Mouse (Mus musculus) limb, embryonic 11.5 days (tissue): Measurements from ENCODE around the gene Zmym3. TPM values are rescaled to one million over a fixed set of nuclear protein-coding genes. Genes with fewer than 3 reads are reported as not detected.

ENCODE experiments used
- ATAC-seq: fragments of 200-750 bp; cut with Nextera tagmentation; 2 replicates; pipeline ENCODE4 v1.8.0; 2017; ENCODE audit warnings: low read depth; ENCODE audit not compliant: insufficient number of reproducible peaks, low FRiP score, low TSS enrichment
- DNase-seq: peaks from one replicate; pipeline ENCODE4 v3.0.0-alpha.2; 2015; ENCODE audit warnings: low spot score
- H3K27ac ChIP-seq: fragments of 300-500 bp; sonication (generic); replicated peaks from 2 replicates; pipeline ENCODE4 v1.5.1; 2014; ENCODE audit warnings: low read depth, mild to moderate bottlenecking, low read length
- H3K27me3 ChIP-seq: fragments of 300-500 bp; sonication (generic); 2 replicates; pipeline ENCODE4 v1.6.1; 2014; ENCODE audit warnings: mild to moderate bottlenecking, low read length, mixed read lengths; ENCODE audit not compliant: control insufficient read depth, insufficient read depth
- H3K36me3 ChIP-seq: fragments of 300-500 bp; sonication (generic); 2 replicates; pipeline ENCODE4 v1.6.1; 2014; ENCODE audit warnings: mild to moderate bottlenecking, low read length, moderate library complexity, mixed read lengths; ENCODE audit not compliant: control insufficient read depth, insufficient read depth
- H3K4me1 ChIP-seq: fragments of 300-500 bp; sonication (generic); 2 replicates; pipeline ENCODE4 v1.6.1; 2014; ENCODE audit warnings: low read length, mixed read lengths; ENCODE audit not compliant: control insufficient read depth, insufficient read depth
- H3K4me2 ChIP-seq: fragments of 300-500 bp; sonication (generic); 2 replicates; pipeline ENCODE4 v1.6.1; 2014; ENCODE audit warnings: low read depth, mild to moderate bottlenecking, moderate library complexity; ENCODE audit not compliant: severe bottlenecking
- H3K4me3 ChIP-seq: fragments of 300-500 bp; sonication (generic); 2 replicates; pipeline ENCODE4 v1.5.1; 2014; ENCODE audit warnings: low read depth, low read length
- H3K9ac ChIP-seq: fragments of 300-500 bp; sonication (generic); 2 replicates; pipeline ENCODE4 v1.6.1; 2014; ENCODE audit warnings: mild to moderate bottlenecking, low read length
- H3K9me3 ChIP-seq: fragments of 300-500 bp; sonication (generic); 2 replicates; pipeline ENCODE4 v1.6.1; 2016; ENCODE audit warnings: low read length; ENCODE audit not compliant: control insufficient read depth
- WGBS: fragments of 180-500 bp; shearing (Covaris S2); extraction: QIAGEN DNeasy Blood & Tissue Kit; methylation state at CpG from one replicate; pipeline ENCODE4 v1.1.7; 2014; 5-methylcytosine and 5-hydroxymethylcytosine counted together
- polyA plus RNA-seq: library from polyadenylated mRNA; unstranded; fragments of >200 nt; fragmentation: Nextera tagmentation; extraction: Ambion mirVana; gene quantifications from 2 replicates; pipeline ENCODE4 v1.2.1, GENCODE M21; 2014

Gene Zmym3
- polyA plus RNA-seq, 1 experiment from 2014 or later = 27.4 TPM

DNA sequence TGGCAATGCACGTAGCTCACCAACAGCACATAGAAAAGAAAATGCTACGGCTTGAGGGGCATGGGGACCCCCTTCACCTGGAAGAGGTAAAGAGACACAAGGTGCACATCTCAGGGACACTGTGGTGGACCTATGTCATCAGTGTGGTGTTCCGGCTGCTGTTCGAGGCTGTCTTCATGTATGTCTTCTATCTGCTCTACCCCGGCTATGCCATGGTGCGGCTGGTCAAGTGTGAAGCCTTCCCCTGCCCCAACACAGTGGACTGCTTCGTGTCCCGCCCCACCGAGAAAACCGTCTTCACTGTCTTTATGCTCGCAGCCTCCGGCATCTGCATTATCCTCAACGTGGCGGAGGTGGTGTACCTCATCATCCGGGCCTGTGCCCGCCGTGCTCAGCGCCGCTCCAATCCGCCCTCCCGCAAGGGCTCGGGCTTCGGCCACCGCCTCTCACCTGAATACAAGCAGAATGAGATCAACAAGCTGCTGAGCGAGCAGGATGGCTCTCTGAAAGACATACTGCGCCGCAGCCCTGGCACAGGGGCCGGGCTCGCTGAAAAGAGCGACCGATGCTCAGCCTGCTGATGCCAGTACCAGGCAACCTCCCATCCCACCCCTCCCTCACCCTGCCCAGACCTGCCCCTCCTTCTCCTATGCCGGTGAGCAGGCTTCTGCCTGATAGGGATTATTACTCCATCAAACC, 36.1 kb downstream of the Zmym3 start:
- ATAC-seq (no peak), DNase-seq (peak; percentile 21)
- H3K4me3 ChIP-seq = 0 out of 2 replicates have a peak overlapping the region, but pooled peaks have one; percentile 5
- no peak overlapping the region for H3K27ac ChIP-seq
- no peaks in the 10 kb centered on the region for H3K36me3 ChIP-seq
- peak overlapping the region; percentile 22; the same call in 1 of the 2 replicates for H3K4me2 ChIP-seq
- H3K9me3 ChIP-seq = no peaks in the 10 kb centered on the region
- no peak overlapping the region for H3K9ac ChIP-seq
- H3K27me3 ChIP-seq = peaks cover 44% of the 10 kb centered on the region
- WGBS = 24% methylated on average over 32 of the region's 32 CpGs
- no peaks in the 10 kb centered on the region for H3K4me1 ChIP-seq

DNA sequence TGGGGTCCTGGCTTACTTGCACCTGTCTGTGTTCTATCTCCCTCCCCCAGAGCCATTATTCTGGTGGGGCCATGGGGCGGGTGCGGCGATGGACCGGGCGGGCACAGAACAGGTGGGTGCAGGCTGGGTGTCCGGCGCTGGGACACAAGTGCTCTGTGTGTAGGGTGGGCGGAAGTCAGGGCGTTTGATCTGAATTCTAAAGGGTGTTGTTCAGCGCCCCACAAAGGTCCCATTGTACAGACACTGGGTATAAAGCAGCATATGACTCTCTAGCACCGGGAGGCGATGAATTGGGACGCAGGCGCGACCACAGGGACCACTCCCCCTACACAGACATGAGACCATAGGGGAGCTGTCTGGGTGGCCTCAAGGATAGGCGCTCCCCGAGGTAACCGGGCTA, 37.2 kb downstream of the Zmym3 start:
- WGBS = 26% methylated on average over 18 of the region's 18 CpGs
- Histone ChIP-seq H3K4me2 (no peak overlapping the region), H3K4me3 (no peak overlapping the region), H3K4me1 (no peaks in the 10 kb centered on the region), H3K27me3 (peaks cover 44% of the 10 kb centered on the region), H3K27ac (no peak overlapping the region), H3K36me3 (no peaks in the 10 kb centered on the region), H3K9ac (no peak overlapping the region), H3K9me3 (no peaks in the 10 kb centered on the region)
- ATAC-seq (no peak), DNase-seq (no peak)

DNA sequence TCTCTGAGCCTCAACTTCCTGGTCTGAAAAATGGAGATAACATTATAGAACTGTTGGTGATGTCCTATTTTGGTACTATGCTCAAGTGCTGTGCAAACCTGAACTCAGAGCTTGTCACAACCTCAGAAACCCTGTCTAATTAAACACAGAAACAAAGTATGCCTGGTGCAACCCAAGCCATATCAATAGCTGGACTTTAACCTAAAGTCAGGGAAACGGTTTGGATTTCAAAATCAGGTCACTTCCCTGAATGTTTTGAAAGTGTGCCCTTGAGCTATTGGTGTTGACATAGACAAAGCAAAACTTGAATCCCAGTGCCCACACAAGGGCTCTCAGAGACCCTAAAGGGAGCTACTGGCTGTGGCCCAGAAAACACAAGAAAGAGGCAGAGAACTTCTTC, 40.9 kb downstream of the Zmym3 start:
- Histone ChIP-seq H3K27ac (no peak overlapping the region), H3K9me3 (no peaks in the 10 kb centered on the region), H3K4me3 (no peak overlapping the region), H3K27me3 (peaks cover 36% of the 10 kb centered on the region), H3K4me2 (no peak overlapping the region), H3K9ac (no peak overlapping the region), H3K4me1 (no peaks in the 10 kb centered on the region), H3K36me3 (no peaks in the 10 kb centered on the region)
- WGBS = 64% methylated on average over 1 of the region's 1 CpGs
- DNase-seq (no peak), ATAC-seq (no peak)

DNA sequence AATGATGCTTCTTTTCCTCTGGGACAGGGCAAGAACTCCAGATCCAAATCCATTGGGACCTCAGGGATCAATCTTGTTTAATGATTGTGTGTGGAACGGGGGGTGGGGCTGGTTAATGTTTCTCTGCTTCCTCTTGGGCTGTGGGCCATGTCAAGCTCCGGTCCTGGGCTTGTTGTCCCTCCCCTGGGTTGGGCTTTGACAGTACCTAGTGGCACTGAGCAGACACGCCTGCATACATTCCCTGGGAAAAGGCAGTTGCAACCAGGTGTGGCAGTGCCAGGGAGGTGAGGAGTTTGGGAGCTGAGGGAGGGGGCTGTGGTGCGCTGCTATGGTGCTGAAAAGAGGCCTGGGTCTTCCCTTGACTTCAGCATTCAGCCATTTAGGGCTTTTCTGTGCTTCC, 43.6 kb downstream of the Zmym3 start:
- WGBS = 73% methylated on average over 4 of the region's 4 CpGs
- Histone ChIP-seq H3K4me3 (no peak overlapping the region), H3K27me3 (peaks cover 10% of the 10 kb centered on the region), H3K9ac (no peak overlapping the region), H3K9me3 (no peaks in the 10 kb centered on the region), H3K27ac (no peak overlapping the region), H3K4me2 (no peak overlapping the region), H3K4me1 (no peaks in the 10 kb centered on the region), H3K36me3 (no peaks in the 10 kb centered on the region)
- ATAC-seq = no peak
- DNase-seq = no peak

DNA sequence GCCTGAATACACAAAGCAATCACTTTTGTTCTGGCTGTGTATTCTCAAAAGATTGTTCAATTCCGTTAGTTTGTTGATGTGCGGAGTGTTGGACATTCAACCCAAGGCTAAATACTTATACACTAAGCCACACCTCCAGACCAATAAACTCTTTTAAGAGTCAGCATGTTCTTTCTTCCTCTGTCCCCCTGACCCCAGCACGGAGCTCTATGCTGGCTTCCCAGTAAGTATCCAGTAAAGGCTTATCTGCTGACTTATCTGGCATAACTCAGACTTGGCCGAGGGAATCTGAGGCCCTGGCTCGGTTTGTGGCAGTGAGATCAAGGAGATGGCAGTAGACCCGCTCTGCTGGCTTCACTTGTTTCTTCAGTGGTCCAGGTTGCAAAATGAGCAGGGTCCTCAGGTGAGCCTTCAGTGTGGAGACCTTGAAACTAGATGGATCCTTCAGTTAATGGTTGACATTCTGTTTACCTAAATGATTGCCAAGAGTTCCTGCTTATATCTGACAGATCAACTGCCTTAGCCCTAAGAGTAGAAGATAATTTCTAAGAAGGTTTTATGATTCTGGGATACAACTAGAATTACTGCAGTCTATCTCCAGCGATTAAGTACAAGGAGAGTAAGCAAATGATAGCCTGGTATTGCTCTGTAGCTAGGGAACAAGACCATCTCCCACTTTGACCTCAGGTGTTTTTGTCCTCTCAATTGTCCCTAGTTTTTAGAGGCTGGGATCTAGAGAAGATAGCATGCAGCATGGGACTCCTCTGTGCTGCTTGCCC, 44.3 kb downstream of the Zmym3 start, which contains the start of gene Gjb1:
TSS of gene Gjb1 (plus strand) at position 189 of the 779 bp plus-strand sequence.
- ATAC-seq (no peak), DNase-seq (no peak)
- no peak within 1 kb of the TSS for H3K27ac ChIP-seq
- H3K4me1 ChIP-seq = no peaks in the 10 kb centered on the region
- no peaks in the 10 kb centered on the region for H3K9me3 ChIP-seq
- no peak within 1 kb of the TSS for H3K4me2 ChIP-seq
- peaks cover 5% of the 10 kb centered on the region; the same call in 1 of the 2 replicates for H3K27me3 ChIP-seq
- H3K4me3 ChIP-seq = no peak within 1 kb of the TSS
- no peak within 1 kb of the TSS for H3K9ac ChIP-seq
- 79% methylated on average over 7 of the region's 7 CpGs for WGBS
- H3K36me3 ChIP-seq = no peaks in the 10 kb centered on the region

DNA sequence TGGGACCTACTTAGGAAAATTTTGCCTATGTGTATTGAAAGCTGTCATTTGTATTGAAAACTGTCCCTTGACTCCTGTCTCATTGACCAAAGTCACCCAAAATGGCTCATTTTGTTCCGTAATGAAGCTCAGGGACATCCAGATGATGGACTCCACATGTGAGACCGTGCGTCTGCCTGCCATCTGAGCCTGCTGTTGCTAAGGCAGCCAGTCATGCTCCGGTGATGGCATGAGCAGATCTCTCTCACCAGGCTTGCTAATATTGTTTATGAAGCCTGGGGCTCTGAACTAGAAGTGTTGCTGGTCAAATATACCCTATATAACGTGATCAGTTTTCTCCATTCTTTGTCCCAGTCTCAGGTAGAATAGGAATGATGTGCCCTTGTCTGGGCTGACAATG, 47.7 kb downstream of the Zmym3 start:
- Histone ChIP-seq H3K27me3 (peaks cover 5% of the 10 kb centered on the region; the same call in 1 of the 2 replicates), H3K9me3 (no peaks in the 10 kb centered on the region), H3K27ac (no peak overlapping the region), H3K4me2 (no peak overlapping the region), H3K36me3 (no peaks in the 10 kb centered on the region), H3K4me3 (no peak overlapping the region), H3K9ac (no peak overlapping the region), H3K4me1 (no peaks in the 10 kb centered on the region)
- no peak for DNase-seq
- no peak for ATAC-seq
- 69% methylated on average over 5 of the region's 5 CpGs for WGBS

DNA sequence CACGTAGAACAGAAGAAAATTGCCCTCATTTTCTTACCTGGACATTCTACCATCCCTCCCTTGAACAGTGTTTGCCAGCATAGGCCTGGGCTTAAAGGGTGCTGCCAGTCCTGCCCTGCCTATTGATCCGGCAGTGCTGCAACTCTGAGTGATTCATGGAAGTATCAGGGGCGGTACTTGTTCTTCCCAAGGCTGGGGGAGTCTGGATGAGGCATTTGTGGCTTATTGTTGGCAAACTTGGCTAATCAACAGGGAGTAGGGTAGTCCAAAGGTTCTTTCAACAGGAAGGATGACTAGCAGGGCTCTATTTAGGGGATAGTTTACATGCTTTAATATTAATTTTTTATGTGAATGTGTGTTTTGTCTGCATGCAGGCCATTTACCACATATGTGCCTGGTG, 50.1 kb downstream of the Zmym3 start:
- Histone ChIP-seq H3K9ac (no peak overlapping the region), H3K27ac (no peak overlapping the region), H3K9me3 (no peaks in the 10 kb centered on the region), H3K4me2 (no peak overlapping the region), H3K4me1 (no peaks in the 10 kb centered on the region), H3K36me3 (no peaks in the 10 kb centered on the region), H3K27me3 (no peaks in the 10 kb centered on the region), H3K4me3 (no peak overlapping the region)
- DNase-seq (no peak), ATAC-seq (no peak)
- 74% methylated on average over 3 of the region's 3 CpGs for WGBS

DNA sequence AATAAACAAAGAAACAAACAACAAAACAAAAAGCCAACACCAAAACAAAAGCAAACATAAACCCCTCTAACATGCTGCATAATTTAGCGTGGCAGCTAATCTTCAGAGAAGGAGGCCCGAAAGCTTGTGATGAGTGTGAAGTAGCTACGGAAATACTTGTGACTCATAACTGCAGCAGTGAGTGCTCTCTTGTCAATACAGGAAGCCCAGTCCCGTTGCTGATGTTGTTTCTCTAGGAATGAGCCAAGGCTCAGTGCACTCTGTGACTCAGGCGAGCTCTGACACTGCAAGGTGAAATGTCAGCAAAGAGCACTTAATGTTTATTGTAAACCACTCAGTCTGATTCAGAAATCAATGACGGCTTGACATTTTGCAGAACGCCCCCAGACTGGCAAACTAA, 51.6 kb downstream of the Zmym3 start:
- H3K27me3 ChIP-seq = no peaks in the 10 kb centered on the region
- no peak for ATAC-seq
- 77% methylated on average over 7 of the region's 7 CpGs for WGBS

More for the DNA sequence above, 51.6 kb downstream of the Zmym3 start:
- Histone ChIP-seq H3K9me3 (no peaks in the 10 kb centered on the region), H3K4me2 (no peak overlapping the region), H3K27ac (no peak overlapping the region), H3K9ac (no peak overlapping the region), H3K4me1 (no peaks in the 10 kb centered on the region), H3K36me3 (no peaks in the 10 kb centered on the region), H3K4me3 (no peak overlapping the region)
- no peak for DNase-seq
